ENCODE assay signal across 14 mouse cellular contexts in the genomic region with DNA sequence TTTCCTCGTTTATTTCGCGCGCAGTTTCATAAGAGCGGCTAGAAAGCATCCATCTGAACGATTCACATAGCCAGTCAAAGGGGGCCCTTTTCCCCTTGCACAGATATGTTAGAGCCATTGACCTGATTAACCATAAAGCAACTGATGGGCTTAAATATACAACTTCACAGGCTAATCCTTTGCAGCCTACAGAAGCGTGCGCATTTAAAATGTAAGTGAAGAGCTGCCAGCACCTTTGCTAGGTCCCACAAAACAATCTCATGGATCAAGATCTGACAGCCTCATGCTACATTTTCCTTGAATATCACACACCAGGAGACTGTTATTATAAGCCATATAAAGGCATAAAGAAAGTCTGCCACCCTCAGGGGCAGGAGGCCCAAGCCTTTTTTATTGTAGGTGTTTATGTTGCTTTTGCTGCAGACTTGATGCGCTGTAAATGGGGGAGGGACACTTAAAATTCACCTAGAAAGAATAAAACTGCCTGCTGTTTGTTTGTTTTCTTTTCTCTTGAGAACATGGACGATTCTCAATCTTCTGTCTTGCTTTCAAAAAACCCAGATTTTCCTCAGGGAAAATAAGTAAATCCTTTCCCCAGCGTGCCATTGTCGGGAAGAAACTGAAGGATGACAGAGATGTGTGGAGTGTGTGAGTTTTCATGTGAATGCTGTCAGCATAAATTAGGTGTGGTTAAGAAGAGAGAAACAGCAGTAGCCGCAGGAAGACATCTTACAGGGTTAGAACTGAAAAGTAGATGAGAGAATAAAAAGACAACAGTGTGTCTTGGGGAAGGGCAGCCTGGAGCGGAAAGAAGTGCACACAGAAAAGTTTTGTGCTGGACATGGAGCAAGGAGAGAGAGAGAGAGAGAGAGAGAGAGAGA.
DNase-seq lines count a peak whose midpoint lies in the region; ATAC-seq and TF ChIP-seq lines count a peak whose summit lies in the region.
"Had no signal": no experiment of that assay in that cellular context is flagged by ENCODE, and none has a peak within 500 bp of the region (broad histone marks: within the 10 kb centered on the region; RNA-seq: fewer than 3 reads in every experiment).

No protein-coding gene starts in this region.

- H3K36me3 ChIP-seq in midbrain, embryonic 11.5 days (ENCODE audit: control insufficient read depth, insufficient read depth, low read length) = no peaks in the 10 kb centered on the region
- H3K36me3 ChIP-seq in midbrain, embryonic 10.5 days = no peaks in the 10 kb centered on the region
- no peaks in the 10 kb centered on the region for H3K36me3 ChIP-seq in forebrain, postnatal 0 days (ENCODE audit: insufficient read depth)
- H3K36me3 ChIP-seq: embryonic facial prominence, embryonic 13.5 days had no signal

- no peak overlapping the region for H3K27ac ChIP-seq in midbrain, embryonic 11.5 days (ENCODE audit: low read depth, low read length)
- H3K27ac ChIP-seq in midbrain, embryonic 10.5 days (replicated peaks) = no peak overlapping the region
- H3K27ac ChIP-seq in forebrain, postnatal 0 days (ENCODE audit: low read depth, low read length) = no peak overlapping the region
- H3K27ac ChIP-seq: embryonic facial prominence, embryonic 13.5 days; liver, embryonic 14.5 days had no signal

- H3K9me3 ChIP-seq in midbrain, embryonic 11.5 days (ENCODE audit: control insufficient read depth, low read length) = no peaks in the 10 kb centered on the region
- no peaks in the 10 kb centered on the region for H3K9me3 ChIP-seq in midbrain, embryonic 10.5 days (replicated peaks)
- no peaks in the 10 kb centered on the region for H3K9me3 ChIP-seq in forebrain, postnatal 0 days (ENCODE audit: low read length)
- H3K9me3 ChIP-seq: embryonic facial prominence, embryonic 13.5 days had no signal

- 51% methylated on average over 14 of the region's 14 CpGs for WGBS in midbrain, embryonic 11.5 days
- WGBS in midbrain, embryonic 10.5 days = 61% methylated on average over 14 of the region's 14 CpGs
- 24% methylated on average over 14 of the region's 14 CpGs for WGBS in forebrain, postnatal 0 days

- ATAC-seq in midbrain, embryonic 11.5 days (ENCODE audit: low FRiP score) = peak; percentile 79
- peak; percentile 68 for ATAC-seq in forebrain, postnatal 0 days
- ATAC-seq: Patski had no signal

- H3K9ac ChIP-seq in midbrain, embryonic 11.5 days (ENCODE audit: low read length) = no peak overlapping the region
- no peak overlapping the region for H3K9ac ChIP-seq in forebrain, postnatal 0 days
- H3K9ac ChIP-seq: embryonic facial prominence, embryonic 13.5 days; liver, embryonic 14.5 days had no signal

- TF ChIP-seq CTCF in forebrain, postnatal 0 days (IDR thresholded peaks at IDR 0.05; ENCODE audit: low read depth) = no peak

- peaks cover 8% of the 10 kb centered on the region; the same call in 1 of the 2 replicates for H3K4me1 ChIP-seq in midbrain, embryonic 11.5 days (ENCODE audit: control insufficient read depth, insufficient read depth, low read length)
- peaks cover 18% of the 10 kb centered on the region for H3K4me1 ChIP-seq in midbrain, embryonic 10.5 days
- no peaks in the 10 kb centered on the region for H3K4me1 ChIP-seq in forebrain, postnatal 0 days (ENCODE audit: insufficient read depth)

- DNase-seq in embryo, embryonic 11 days = peak; percentile 27
- DNase-seq in embryo, embryonic 10 days (ENCODE audit: low spot score) = no peak
- peak; percentile 89 for DNase-seq in midbrain, embryonic 11.5 days (ENCODE audit: low spot score, missing footprints)
- no peak for DNase-seq in midbrain, embryonic 10.5 days (ENCODE audit: low spot score)
- peak; percentile 10 for DNase-seq in forebrain, postnatal 0 days
- peak; percentile 60 for DNase-seq in retina, embryonic 14.5 days (ENCODE audit: low spot score)
- no peak for DNase-seq in adipocyte (ENCODE audit: low spot score)
- no peak for DNase-seq in natural killer cell, adult 2 months (ENCODE audit: low spot score in 2 of 2)
- DNase-seq: cerebellum, adult 18-20 months; spleen, adult 18-20 months; thymus, postnatal 4 days had no signal

- peak overlapping the region; percentile 13; the same call in 1 of the 2 replicates for H3K4me2 ChIP-seq in midbrain, embryonic 11.5 days
- H3K4me2 ChIP-seq in forebrain, postnatal 0 days (ENCODE audit: low read depth) = no peak overlapping the region
- H3K4me2 ChIP-seq: embryonic facial prominence, embryonic 13.5 days had no signal

- H3K27me3 ChIP-seq in midbrain, embryonic 11.5 days (ENCODE audit: control insufficient read depth, insufficient read depth, low read length) = no peaks in the 10 kb centered on the region
- H3K27me3 ChIP-seq in midbrain, embryonic 10.5 days (ENCODE audit: low read depth, poor library complexity, severe bottlenecking) = no peaks in the 10 kb centered on the region
- no peaks in the 10 kb centered on the region for H3K27me3 ChIP-seq in forebrain, postnatal 0 days (ENCODE audit: insufficient read depth, low read length)
- H3K27me3 ChIP-seq: embryonic facial prominence, embryonic 13.5 days; Patski had no signal

- no peak overlapping the region for H3K4me3 ChIP-seq in midbrain, embryonic 11.5 days (ENCODE audit: low read depth, low read length)
- H3K4me3 ChIP-seq in midbrain, embryonic 10.5 days = no peak overlapping the region
- no peak overlapping the region for H3K4me3 ChIP-seq in forebrain, postnatal 0 days (ENCODE audit: low read depth, low read length)
- H3K4me3 ChIP-seq: embryonic facial prominence, embryonic 13.5 days had no signal

Comparison
In these comparisons a context has a peak if more than half of its experiments do, and no peak if none do; other contexts are left out.
1. DNase-seq: peak in embryo, embryonic 11 days (single experiment), midbrain, embryonic 11.5 days (single experiment), forebrain, postnatal 0 days (single experiment) and retina, embryonic 14.5 days (single experiment); none in embryo, embryonic 10 days (single experiment), midbrain, embryonic 10.5 days (single experiment), adipocyte (single experiment) and natural killer cell, adult 2 months (0 of 2).